Mouse (Mus musculus) ES-Bruce4 (cell line): ENCODE data around the gene Gse1.

ENCODE experiments used
- CTCF ChIP-seq: IDR thresholded peaks from one replicate; pipeline ENCODE4 v1.8.1; 2011; ENCODE audit warnings: low read depth, low read length
- EP300 ChIP-seq: IDR thresholded peaks from 2 replicates; pipeline ENCODE4 v1.6.1; 2011; ENCODE audit warnings: low read depth, low read length; ENCODE audit not compliant: insufficient read depth
- POLR2A ChIP-seq: IDR thresholded peaks from one replicate; pipeline ENCODE4 v1.8.1; 2011; ENCODE audit warnings: low read length; ENCODE audit not compliant: insufficient read depth

GRCm38 (mm10) chr8:120500701-120501261 lies 272.5 kb downstream of the Gse1 start:
- TF ChIP-seq CTCF = no peak
- no peak for TF ChIP-seq POLR2A
- TF ChIP-seq EP300 = no peak
